Mouse (Mus musculus): ENCODE data around the gene 1700030K09Rik. TPM values are rescaled to one million over a fixed set of nuclear protein-coding genes. Genes with fewer than 3 reads are reported as not detected.

1700030K09Rik gene
- polyA plus RNA-seq, 1 experiment, result 10.9 TPM

DNA sequence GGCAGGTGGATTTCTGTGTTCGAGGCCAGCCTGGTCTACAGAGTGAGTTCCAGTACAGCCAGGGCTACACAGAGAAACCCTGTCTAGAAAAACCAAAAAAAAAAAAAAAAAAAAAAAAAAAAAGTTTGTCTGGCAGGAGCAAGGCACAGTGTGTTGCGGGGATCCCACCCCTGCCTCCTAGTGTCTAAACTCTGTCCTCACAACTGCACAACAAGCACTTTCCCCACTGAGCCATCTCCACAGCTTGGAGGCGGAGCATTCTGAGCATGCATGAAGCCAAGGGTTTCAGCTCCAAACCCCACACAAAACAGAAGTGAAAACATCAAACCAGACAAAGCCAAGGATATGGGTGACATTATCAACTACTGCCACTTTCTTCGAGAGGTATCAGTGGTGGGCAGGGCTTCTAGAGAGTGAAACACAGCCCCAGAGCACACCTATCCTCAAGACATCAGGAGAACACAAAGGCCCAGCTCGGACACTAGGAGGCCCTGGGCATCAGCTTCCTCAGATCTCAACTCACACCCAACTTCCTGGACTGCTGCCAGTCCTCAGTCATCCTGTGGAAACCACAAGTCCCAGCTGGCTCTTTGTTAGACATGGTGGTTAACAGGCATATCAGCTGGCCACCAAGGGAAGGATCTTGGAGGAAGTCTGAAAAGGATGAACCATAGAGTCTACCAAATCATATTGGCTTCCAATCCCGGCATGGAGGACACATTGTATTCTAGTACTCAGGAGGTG, 41.9 kb downstream of the 1700030K09Rik start:
- Histone ChIP-seq H3K27me3 (ENCODE audit: control insufficient read depth, insufficient read depth, low read length) (no peaks in the 10 kb centered on the region), H3K4me3 (ENCODE audit: extremely low read depth, insufficient read depth, insufficient read length) (no peak overlapping the region), H3K4me1 (ENCODE audit: control insufficient read depth, insufficient read depth, insufficient read length) (no peaks in the 10 kb centered on the region), H3K27ac (ENCODE audit: insufficient read depth, low read length) (no peak overlapping the region), H3K36me3 (ENCODE audit: control insufficient read depth, insufficient read depth, low read length) (peaks cover 22% of the 10 kb centered on the region)
- 43% methylated on average over 6 of the region's 6 CpGs for WGBS
- TF ChIP-seq POLR2A (IDR thresholded peaks at IDR 0.05; ENCODE audit: low read depth, low read length) (no peak), CTCF (IDR thresholded peaks at IDR 0.05; ENCODE audit: extremely low read depth, insufficient read depth, insufficient read length, insufficient replicate concordance) (no peak)
- no peak for DNase-seq (ENCODE audit: low read depth in 1 of 2, low spot score in 2 of 2)

DNA sequence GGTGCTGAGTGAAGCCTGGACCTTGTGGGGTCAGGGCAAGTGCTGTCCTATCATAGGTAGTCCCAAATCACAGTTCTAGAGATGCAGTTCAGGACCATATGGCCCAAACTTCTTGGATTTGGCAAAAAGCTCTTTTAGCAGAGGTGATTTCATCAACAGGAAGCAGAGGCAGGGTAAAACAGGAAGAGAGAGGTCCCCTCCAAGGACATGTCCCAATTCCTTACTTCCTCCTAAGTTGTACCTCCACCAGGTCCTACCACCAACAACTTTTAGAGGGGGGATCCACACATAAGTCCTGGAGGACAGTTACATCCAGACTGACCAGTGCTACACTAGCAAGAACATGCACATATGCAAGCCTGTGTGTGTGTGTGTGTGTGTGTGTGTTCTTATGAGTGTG, 43.3 kb downstream of the 1700030K09Rik start:
- Histone ChIP-seq H3K4me3 (ENCODE audit: extremely low read depth, insufficient read depth, insufficient read length) (no peak overlapping the region), H3K36me3 (ENCODE audit: control insufficient read depth, insufficient read depth, low read length) (peaks cover 22% of the 10 kb centered on the region), H3K4me1 (ENCODE audit: control insufficient read depth, insufficient read depth, insufficient read length) (no peaks in the 10 kb centered on the region), H3K27ac (ENCODE audit: insufficient read depth, low read length) (no peak overlapping the region), H3K27me3 (ENCODE audit: control insufficient read depth, insufficient read depth, low read length) (no peaks in the 10 kb centered on the region)
- DNase-seq (ENCODE audit: low read depth in 1 of 2, low spot score in 2 of 2), result no peak
- TF ChIP-seq POLR2A (IDR thresholded peaks at IDR 0.05; ENCODE audit: low read depth, low read length) (no peak), CTCF (IDR thresholded peaks at IDR 0.05; ENCODE audit: extremely low read depth, insufficient read depth, insufficient read length, insufficient replicate concordance) (no peak)

DNA sequence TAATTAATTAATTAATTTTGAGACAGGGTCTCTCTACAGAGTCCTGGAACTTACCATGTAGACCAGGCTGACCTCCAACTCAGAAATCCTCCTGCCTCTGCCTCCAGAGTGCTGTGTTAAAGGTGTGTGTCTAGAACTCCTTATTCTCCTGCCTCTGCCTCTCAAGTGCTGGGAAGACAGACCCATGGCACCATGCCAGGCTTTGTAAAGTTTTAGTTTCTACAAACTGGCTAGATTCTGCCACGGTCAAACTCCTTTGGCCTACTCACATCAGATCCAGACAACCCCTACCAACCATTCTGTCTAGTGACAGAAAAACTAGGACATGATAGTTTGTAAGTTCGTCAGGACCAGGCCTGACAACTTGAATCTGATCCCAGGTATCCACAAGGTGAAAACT, 47.3 kb downstream of the 1700030K09Rik start:
- no peak for DNase-seq (ENCODE audit: low read depth in 1 of 2, low spot score in 2 of 2)
- H3K36me3 ChIP-seq (ENCODE audit: control insufficient read depth, insufficient read depth, low read length), result peaks cover 11% of the 10 kb centered on the region
- peaks cover 2% of the 10 kb centered on the region; the same call in 1 of the 2 replicates for H3K4me1 ChIP-seq (ENCODE audit: control insufficient read depth, insufficient read depth, insufficient read length)
- no peak for TF ChIP-seq POLR2A (IDR thresholded peaks at IDR 0.05; ENCODE audit: low read depth, low read length)
- TF ChIP-seq CTCF (IDR thresholded peaks at IDR 0.05; ENCODE audit: extremely low read depth, insufficient read depth, insufficient read length, insufficient replicate concordance), result no peak
- no peaks in the 10 kb centered on the region for H3K27me3 ChIP-seq (ENCODE audit: control insufficient read depth, insufficient read depth, low read length)
- H3K27ac ChIP-seq (ENCODE audit: insufficient read depth, low read length), result no peak overlapping the region
- no peak overlapping the region for H3K4me3 ChIP-seq (ENCODE audit: extremely low read depth, insufficient read depth, insufficient read length)
- 76% methylated on average over 2 of the region's 2 CpGs for WGBS

DNA sequence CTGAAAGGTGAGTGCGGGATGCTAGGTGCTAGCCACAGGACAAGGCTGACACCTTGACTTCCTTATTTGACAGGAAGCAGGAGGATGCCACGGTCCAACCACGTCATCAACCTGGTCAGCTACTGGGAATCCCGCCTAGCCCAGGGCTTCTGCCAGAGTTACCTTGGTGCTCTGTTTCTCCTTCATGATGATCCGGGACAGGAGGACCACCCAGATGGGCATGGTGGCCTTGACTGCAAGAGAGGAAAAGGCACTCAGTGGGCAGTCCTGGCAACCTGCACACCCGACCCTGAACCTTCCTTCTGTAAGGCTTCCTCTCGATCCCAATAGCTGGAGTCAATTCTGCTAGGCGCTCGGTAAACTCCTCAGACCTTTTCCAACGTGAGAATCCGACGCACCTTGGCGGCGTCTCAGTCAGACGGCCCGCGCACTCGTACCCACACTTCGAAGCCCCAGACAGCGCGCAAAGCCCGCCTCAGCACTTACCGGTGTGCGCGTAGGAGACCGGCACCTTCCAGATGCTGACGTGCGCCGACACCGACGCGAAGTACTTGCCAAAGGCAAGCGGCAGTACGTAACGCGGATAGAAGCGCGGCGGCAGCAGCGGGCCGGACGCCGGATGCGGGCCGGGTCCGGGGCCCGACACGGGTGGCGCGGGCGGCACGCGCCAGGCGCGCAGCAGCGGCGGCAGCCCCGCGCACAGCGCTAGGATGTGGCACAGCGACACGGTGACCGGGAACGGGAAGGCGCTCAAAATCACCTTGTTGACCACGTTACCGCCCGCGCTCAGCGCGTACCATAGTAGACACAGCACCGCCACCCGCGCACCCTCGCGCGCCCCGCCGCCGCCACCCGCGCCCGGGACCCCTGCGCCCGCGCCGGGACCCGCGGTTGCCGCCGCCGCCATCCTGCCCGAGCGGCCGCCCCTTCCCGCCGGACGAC, 48.3 kb downstream of the 1700030K09Rik start, which contains the start of gene Slc35e1:
Slc35e1 (minus strand) TSS at position 935 of the 942 bp plus-strand sequence.
- TF ChIP-seq POLR2A (IDR thresholded peaks at IDR 0.05; ENCODE audit: low read depth, low read length), result peak; percentile 9; the same call in 1 of the 2 replicates
- TF ChIP-seq CTCF (IDR thresholded peaks at IDR 0.05; ENCODE audit: extremely low read depth, insufficient read depth, insufficient read length, insufficient replicate concordance), result no peak
- no peaks in the 10 kb centered on the region for H3K27me3 ChIP-seq (ENCODE audit: control insufficient read depth, insufficient read depth, low read length)
- peak within 1 kb of the TSS; percentile 90 for H3K4me3 ChIP-seq (ENCODE audit: extremely low read depth, insufficient read depth, insufficient read length)
- peak; percentile 27 to 34 for DNase-seq (ENCODE audit: low read depth in 1 of 2, low spot score in 2 of 2)
- peaks cover 18% of the 10 kb centered on the region for H3K36me3 ChIP-seq (ENCODE audit: control insufficient read depth, insufficient read depth, low read length)
- peaks cover 2% of the 10 kb centered on the region; the same call in 1 of the 2 replicates for H3K4me1 ChIP-seq (ENCODE audit: control insufficient read depth, insufficient read depth, insufficient read length)
- H3K27ac ChIP-seq (ENCODE audit: insufficient read depth, low read length), result peak within 1 kb of the TSS; percentile 87
- under 1% methylated on average over 98 of the region's 98 CpGs for WGBS

DNA sequence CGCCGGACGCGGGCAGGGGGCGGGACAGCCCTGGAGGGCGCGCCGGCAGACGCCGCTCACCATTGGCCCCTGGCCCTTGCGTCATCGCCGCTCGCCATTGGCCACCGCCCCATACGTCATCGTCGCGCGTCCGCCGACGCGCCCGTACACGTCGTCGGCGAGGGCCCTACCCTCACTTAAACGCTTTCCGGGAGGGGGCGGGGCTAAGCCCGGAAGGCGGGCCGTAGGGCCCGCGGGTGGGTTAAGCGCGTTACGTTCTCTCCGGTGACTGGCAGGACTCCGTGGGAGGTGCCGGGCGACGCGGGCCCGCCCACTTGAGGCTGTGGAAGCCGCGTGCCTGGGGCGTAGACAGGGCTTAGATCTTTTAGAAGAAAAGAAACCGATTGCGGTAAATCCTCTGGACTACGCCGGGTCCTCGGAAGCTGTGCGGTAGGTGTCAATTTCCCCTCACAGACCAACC, 49.0 kb downstream of the 1700030K09Rik start:
- 1% methylated on average over 56 of the region's 56 CpGs for WGBS
- peak; percentile 99 for DNase-seq (ENCODE audit: low read depth in 1 of 2, low spot score in 2 of 2)

DNA sequence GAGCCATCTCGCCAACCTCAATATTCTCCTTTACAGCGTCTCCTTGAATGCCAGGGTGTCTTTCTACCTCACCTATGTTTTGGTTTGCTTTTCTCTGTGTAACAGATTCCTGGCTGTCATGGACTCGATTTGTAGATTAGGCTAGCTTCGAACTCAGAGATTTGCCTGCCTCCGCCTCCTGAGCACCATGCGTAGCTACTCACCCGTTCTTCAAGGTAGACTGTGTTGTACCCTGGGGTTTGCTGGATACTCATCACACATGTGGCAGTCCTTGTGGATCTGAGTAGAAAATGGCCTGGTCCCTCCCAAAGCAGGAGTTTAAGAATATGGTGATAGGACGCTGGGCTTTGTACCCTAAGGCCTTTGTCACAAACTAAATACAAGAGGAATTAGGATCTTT, 49.7 kb downstream of the 1700030K09Rik start:
- peaks cover 2% of the 10 kb centered on the region; the same call in 1 of the 2 replicates for H3K4me1 ChIP-seq (ENCODE audit: control insufficient read depth, insufficient read depth, insufficient read length)
- DNase-seq (ENCODE audit: low read depth in 1 of 2, low spot score in 2 of 2), result no peak
- H3K36me3 ChIP-seq (ENCODE audit: control insufficient read depth, insufficient read depth, low read length), result peaks cover 15% of the 10 kb centered on the region
- 10% methylated on average over 8 of the region's 8 CpGs for WGBS
- TF ChIP-seq CTCF (IDR thresholded peaks at IDR 0.05; ENCODE audit: extremely low read depth, insufficient read depth, insufficient read length, insufficient replicate concordance), result no peak
- H3K27me3 ChIP-seq (ENCODE audit: control insufficient read depth, insufficient read depth, low read length), result no peaks in the 10 kb centered on the region
- H3K4me3 ChIP-seq (ENCODE audit: extremely low read depth, insufficient read depth, insufficient read length), result peak overlapping the region; percentile 71
- H3K27ac ChIP-seq (ENCODE audit: insufficient read depth, low read length), result 0 out of 2 replicates have a peak overlapping the region, but pooled peaks have one; percentile 68

More for the DNA sequence above, 49.0 kb downstream of the 1700030K09Rik start:
- H3K4me3 ChIP-seq (ENCODE audit: extremely low read depth, insufficient read depth, insufficient read length), result peak overlapping the region; percentile 90
- peak overlapping the region; percentile 68 for H3K27ac ChIP-seq (ENCODE audit: insufficient read depth, low read length)
- H3K36me3 ChIP-seq (ENCODE audit: control insufficient read depth, insufficient read depth, low read length), result peaks cover 17% of the 10 kb centered on the region
- H3K4me1 ChIP-seq (ENCODE audit: control insufficient read depth, insufficient read depth, insufficient read length), result peaks cover 2% of the 10 kb centered on the region; the same call in 1 of the 2 replicates
- H3K27me3 ChIP-seq (ENCODE audit: control insufficient read depth, insufficient read depth, low read length), result no peaks in the 10 kb centered on the region
- TF ChIP-seq POLR2A (IDR thresholded peaks at IDR 0.05; ENCODE audit: low read depth, low read length), result no peak
- TF ChIP-seq CTCF (IDR thresholded peaks at IDR 0.05; ENCODE audit: extremely low read depth, insufficient read depth, insufficient read length, insufficient replicate concordance), result no peak
